In the genomic region with DNA sequence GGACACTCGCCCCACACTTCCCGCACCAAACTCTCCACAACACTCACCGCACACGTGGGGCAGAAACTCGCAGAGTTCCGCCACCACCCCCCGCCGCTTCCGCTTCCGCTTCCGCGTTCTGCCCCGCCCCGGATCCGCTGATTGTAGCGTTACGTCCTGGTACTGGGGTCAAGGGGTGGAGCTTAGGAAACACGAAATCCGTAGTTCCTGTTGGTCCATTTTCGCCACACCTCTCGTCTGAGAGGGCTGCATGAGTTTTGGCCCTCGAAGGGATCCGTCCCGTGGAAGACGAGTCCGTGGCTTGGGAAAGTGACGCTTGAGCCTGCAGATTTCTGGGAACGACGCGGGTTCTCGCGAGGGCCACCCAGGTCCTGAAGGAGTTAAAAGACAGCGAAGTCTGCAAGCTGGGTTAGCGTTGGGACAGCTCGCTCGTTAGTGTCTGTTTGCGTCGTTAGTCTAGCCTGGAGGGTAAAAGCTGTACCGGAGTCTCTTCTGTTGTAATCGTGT, we compare ENCODE assay signal across 8 mouse cellular contexts. TPM values are rescaled to one million over a fixed set of nuclear protein-coding genes. Genes with fewer than 3 reads are reported as not detected.
A peak's percentile ranks its signal among the peaks of the same experiment; 100 is the strongest.
DNase-seq lines count a peak whose midpoint lies in the region; ATAC-seq lines count a peak whose summit lies in the region.

A gene (minus strand): TSS at position 81 of the 507 bp plus-strand sequence.

- H3K27ac ChIP-seq in heart, embryonic 10.5 days: peak within 1 kb of the TSS; percentile 86
- peak within 1 kb of the TSS; percentile 97 for H3K27ac ChIP-seq in kidney, embryonic 15.5 days

- H3K36me3 ChIP-seq in heart, embryonic 10.5 days: peaks cover 11% of the 10 kb centered on the region
- peaks cover 15% of the 10 kb centered on the region for H3K36me3 ChIP-seq in kidney, embryonic 15.5 days

- H3K9ac ChIP-seq in kidney, embryonic 15.5 days: peak within 1 kb of the TSS; percentile 74

- WGBS in heart, embryonic 10.5 days: under 1% methylated on average over 40 of the region's 40 CpGs
- under 1% methylated on average over 40 of the region's 40 CpGs for WGBS in kidney, embryonic 15.5 days

- H3K4me3 ChIP-seq in heart, embryonic 10.5 days: peak within 1 kb of the TSS; percentile 91
- peak within 1 kb of the TSS; percentile 70 for H3K4me3 ChIP-seq in kidney, embryonic 15.5 days (replicated peaks)

- no peaks in the 10 kb centered on the region for H3K27me3 ChIP-seq in heart, embryonic 10.5 days (ENCODE audit: insufficient read depth, poor library complexity, severe bottlenecking)
- no peaks in the 10 kb centered on the region for H3K27me3 ChIP-seq in kidney, embryonic 15.5 days

- H3K4me1 ChIP-seq in heart, embryonic 10.5 days: peaks cover 15% of the 10 kb centered on the region
- H3K4me1 ChIP-seq in kidney, embryonic 15.5 days: peaks cover 20% of the 10 kb centered on the region

- peak; percentile 98 for ATAC-seq in erythroblast, adult 5-6 weeks (replicated peaks; ENCODE audit: low FRiP score, poor library complexity, severe bottlenecking)
- peak; percentile 97 for ATAC-seq in kidney, embryonic 15.5 days (replicated peaks; ENCODE audit: low FRiP score)
- ATAC-seq in monocyte, adult 5-6 weeks (replicated peaks; ENCODE audit: insufficient number of reproducible peaks, low FRiP score, low TSS enrichment, poor library complexity, severe bottlenecking): peak; percentile 96

- H3K9me3 ChIP-seq in heart, embryonic 10.5 days: no peaks in the 10 kb centered on the region
- no peaks in the 10 kb centered on the region for H3K9me3 ChIP-seq in kidney, embryonic 15.5 days (replicated peaks)

- H3K4me2 ChIP-seq in kidney, embryonic 15.5 days: peak within 1 kb of the TSS; percentile 75

- peak; percentile 93 to 95 for DNase-seq in B cell, adult 2 months
- peak; percentile 100 for DNase-seq in brain, adult 2 months (ENCODE audit: low read depth, low spot score)
- DNase-seq in heart, embryonic 10.5 days (ENCODE audit: low spot score): peak; percentile 99
- DNase-seq in liver: peak; percentile 94
- DNase-seq in spleen, postnatal 4 days (ENCODE audit: low spot score in 2 of 2): peak; percentile 91 to 92

RNA-seq across cellular contexts. Expression of the gene that starts here (rescaled TPM):
- 28.4 and 57.3 TPM in 2 replicates for total RNA-seq in erythroblast, adult 5-6 weeks (2015; ENCODE audit: low replicate concordance)
- total RNA-seq in erythroblast, adult 5-6 weeks (2017; ENCODE audit: low replicate concordance): 19.8 and 26.0 TPM in 2 replicates
- polyA plus RNA-seq in heart, embryonic 10.5 days (2016; fragmentation: Nextera tagmentation; extraction: Ambion mirVana): 67.2 and 82.3 TPM in 2 replicates
- polyA plus RNA-seq in kidney, embryonic 15.5 days (2015; fragmentation: Nextera tagmentation; extraction: Ambion mirVana): 89.0 and 97.7 TPM in 2 replicates
- 68.1 to 85.3 TPM (median 72.9 TPM) in 3 replicates for total RNA-seq in monocyte, adult 5-6 weeks (2017)

Comparison
In these comparisons a context has a peak if more than half of its experiments do, and no peak if none do; other contexts are left out.
1. Peak in every context shown above with its lines: DNase-seq, ATAC-seq, H3K4me3 ChIP-seq and H3K27ac ChIP-seq.